Mouse (Mus musculus) cerebellum, postnatal 14 days (tissue): ENCODE results near the gene Rapgef6.
"Not testable (repeated sequence)": the region's sequence is repeated elsewhere in the genome, so short reads cannot be mapped to it uniquely, and the experiment has no call there.

Experiments
- DNase-seq, 2 experiments: peaks; one replicate each; pipeline ENCODE4 v3.0.0; 2021; ENCODE audit warnings: mixed read lengths in 2 of 2

Rapgef6 gene

DNA sequence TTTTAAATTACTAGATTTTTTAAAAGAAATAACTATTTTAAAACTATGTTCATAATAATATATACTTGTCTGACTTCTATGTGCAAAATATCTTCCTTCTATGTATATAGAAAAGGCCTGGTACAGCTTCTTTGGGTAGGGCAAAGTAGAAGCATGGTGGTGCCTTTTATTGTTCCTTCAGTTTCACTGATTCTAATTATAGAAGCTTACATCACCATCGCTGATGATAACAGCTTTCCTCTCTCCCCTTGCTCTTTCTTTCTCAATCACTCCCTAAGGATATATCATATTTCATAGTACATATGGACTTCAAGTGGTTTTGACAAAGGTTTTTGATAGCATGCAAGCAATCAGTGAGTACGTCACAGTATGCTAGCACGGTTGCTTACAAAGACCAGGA, 69.9 kb downstream of the Rapgef6 start:
- no peak for DNase-seq

DNA sequence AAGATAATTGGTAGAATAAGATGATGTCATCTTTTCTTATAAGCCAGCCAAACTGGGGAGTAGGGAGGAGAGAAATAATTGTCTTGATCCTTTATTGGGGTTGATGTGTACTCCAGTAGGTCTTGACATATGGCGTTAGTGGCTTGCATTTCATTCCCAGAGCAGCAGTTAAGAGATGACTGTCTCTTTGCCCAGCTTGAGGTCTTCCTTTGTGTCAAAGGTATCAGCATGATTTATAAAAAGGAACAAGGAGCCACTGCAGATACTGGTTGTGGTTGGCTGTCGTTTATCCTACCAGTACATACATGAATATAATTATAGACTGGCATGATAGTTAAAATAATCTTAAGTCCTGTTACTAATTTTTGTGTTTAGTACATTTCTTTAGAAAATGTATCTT, 71.4 kb downstream of the Rapgef6 start:
- DNase-seq, result peak in 1 of 2 experiments; percentile 31

DNA sequence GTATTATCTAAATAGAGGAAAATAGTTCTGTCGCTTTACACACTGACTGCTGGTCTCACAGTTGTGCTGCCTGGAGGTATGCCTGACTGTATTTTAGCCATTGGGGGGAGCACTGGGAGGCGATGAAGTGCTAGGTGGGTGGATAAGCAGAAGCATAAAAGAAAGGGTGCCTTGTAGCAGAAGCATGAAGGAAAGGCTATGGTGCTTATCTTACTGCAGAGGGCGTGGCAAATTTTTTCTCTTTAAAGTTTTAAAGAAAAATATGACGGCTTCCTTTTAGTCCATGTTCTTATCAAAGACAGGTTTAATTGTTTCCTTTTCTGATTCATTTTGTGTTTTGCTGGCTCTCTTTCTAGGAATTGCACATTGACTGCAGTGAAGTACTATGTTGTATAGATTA, 72.4 kb downstream of the Rapgef6 start:
- peak in 1 of 2 experiments; percentile 29 for DNase-seq

DNA sequence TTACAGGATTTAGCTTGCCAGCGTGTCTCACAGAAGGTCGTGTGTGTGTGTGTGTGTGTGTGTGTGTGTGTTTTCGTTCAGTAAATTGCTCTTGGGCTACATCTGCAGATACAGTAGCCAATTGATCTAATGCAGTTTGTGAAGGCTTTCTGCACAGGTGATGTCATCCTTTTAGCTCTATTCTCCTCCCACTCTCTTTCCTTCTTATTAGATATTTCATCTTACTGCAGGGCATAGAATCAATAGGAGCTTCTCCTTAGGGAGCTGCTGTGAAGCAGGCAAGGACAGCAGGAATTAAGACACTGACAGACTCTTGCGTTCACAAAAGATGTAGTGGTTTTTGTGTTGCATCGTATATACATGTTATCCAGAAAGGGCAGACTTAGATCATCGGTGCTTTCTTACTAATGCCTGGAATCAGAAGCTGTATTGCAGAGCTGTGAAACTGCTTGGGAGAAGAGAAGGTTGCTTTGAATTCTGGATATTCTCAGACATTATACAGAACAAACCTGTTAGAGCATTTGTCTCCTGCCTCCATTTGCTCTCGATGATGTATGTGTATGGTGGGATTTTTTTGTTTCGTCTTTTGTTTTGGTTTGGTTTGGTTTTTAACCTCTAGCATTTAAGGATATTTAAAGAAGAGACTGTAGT, 73.4 kb downstream of the Rapgef6 start:
- DNase-seq, result peak; percentile 13 to 21

DNA sequence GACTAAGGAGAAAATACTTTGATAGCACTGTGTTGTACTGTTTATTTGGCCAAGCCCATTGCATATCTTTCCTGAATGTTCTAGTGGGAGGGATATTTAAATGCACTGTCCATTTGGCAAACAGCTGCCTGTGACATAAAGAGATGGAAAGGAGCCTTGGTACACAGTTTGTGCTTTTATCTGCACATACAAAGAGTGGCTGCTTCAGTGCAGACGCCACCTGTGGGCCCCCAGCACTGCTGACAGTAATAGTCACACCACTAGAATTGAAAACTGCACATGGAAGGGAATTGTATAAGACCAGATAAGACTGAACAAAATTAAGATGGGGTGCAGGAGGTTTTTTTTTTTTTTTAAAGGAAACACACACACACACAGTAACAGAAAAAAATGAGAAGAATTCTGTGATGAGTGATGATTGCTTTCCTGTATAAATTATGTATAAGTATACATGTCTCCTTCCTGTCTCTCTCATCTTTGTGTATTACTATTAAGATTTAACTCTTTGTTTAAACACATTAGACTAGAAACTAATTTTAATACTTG, 75.3 kb downstream of the Rapgef6 start:
- DNase-seq, result no peak

DNA sequence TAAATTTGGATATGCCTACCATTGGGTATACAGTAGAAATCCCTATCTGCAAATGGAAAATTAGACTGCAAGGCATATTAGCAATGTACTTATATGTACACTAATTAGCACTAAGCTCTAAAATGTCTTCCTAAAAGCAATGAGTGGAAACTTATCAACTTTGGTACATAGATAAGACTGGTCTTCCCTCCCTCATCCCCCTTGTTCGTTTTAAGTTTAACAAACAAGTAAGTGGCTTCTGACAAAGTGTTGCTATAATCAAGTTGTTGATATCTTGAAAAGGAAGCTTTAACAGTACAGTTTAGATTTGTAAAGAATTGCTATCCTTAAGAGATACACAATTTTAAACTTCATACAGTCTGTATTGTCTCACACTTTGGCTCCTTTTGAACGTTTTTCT, 78.5 kb downstream of the Rapgef6 start:
- no peak for DNase-seq

DNA sequence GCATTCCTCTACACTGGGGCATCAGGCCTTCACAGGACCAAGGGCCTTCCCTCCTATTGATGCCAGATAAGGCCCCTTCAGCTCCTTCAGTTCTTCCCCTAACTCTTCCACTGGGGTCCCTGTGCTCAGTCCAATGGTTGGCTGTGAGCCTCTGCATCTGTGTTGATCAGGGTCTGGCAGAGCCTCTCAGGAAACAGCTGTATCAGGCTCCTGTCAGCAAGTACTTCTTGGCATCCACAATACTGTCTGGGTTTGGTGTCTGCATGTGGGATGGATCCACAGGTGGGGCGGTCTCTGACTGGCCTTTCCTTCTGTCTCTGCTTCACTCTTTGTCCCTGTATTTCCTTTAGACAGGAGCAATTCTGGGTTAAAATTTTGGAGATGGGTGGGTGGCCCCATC, 80.1 kb downstream of the Rapgef6 start:
- not testable (repeated sequence) for DNase-seq

DNA sequence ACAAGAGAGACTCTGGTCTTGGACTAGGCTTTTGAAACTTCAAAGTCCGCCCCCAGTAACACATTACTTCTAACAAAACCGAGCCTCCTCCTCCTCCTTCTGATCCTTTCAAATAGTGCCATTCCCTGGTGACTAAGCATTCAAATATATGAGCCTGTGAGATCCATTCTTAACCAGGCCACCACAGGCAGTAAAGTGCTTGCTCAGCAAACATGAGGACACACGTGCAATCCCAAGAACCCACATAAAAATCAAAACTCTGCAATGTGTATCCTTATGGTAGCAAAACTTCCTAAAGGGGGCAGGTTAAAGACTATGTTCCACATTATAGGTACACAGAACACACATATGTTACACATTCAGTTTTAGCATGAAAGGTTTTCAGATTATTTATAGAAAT, 81.8 kb downstream of the Rapgef6 start:
- DNase-seq, result no peak

DNA sequence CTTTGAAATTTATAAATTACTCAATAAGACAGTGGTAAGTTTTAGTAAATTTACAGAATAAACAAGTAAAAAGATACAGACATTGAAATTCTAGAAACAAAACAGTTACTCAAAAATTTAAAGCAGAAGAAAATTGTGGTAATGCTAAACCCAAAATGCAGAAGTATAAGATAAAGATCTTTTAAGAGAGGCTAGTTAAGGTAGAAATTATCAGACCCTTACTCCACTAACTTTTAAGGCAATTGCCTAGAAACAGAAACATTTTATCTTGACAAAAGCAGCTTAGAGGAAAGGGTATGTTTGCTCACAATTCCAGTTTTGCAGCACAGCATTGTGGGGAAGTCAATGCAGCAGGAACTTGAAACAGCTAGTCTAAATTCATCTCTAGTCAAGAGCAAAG, 91.0 kb downstream of the Rapgef6 start:
- no peak for DNase-seq

DNA sequence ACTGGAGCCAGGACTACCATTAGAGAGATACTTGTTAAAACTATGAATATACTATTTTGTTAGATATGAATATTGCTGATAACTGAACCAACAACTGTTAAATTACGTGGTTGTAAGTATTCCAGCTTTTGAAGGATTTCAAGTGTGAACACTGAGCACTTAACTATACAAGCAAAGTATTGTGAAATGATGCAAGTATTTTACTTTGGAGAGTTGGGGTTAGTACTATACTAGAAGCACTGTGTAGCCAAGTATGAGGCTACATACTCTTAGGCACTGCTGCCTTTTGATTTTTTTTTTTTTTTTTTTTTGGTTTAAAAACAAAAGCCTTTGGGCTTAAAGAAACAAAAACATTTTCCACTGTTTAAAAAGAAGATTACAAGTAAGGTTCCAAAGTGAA, 91.9 kb downstream of the Rapgef6 start:
- no peak for DNase-seq

DNA sequence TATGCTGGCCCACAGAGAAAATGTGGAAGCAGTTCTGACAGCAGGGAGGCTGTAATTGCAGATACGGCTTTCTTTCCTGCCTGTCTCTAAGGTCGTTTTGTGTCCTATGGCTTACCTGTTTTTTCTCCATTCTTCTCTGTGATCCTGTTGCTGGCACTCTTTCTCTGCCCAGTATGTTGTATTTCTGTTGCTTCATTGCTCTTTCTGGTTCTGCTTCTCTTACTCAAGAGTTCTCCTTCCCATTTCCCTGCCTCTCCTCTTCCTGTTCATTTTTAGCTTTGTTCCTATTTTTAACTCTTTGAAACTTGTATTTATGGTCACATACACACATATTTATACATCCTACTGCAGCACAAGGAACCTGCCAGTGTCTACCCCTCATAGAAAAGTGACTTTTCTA, 96.2 kb downstream of the Rapgef6 start:
- no peak for DNase-seq

DNA sequence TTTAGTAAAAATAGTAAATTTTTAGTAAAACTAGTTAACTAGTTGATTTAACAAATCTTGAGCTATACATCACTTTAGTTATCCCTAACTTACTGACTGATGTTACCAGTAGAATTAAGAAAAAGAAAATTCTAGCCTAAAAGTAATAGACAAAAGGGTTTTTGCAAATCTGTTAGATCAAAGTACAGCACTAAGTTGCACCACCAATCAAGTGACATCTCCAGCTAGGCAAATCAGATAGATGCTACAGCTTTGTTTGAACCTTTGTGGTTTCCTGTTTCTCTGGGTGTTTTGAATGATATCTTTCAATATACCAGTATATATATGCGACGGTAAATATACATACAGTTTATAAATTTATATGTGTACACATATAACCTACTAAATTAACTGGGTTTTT, 99.1 kb downstream of the Rapgef6 start:
- no peak for DNase-seq

DNA sequence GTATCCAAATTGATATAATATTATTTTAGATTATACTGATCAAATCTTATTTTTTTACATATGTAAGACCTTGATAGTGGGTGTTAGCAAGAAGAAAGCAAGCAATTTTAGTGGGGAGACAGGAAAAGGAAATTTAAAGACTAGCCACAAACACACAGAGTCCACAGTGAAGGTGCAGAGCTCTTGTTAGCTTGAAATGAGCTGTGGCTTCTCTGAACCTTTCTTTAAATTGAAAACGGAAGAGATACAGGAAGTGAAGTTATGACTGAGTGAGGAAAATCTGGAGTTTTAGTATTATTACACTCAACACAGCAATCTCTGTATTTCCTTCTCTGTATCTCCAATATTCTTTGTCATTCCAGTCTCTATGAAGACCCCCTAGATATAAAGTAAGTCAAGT, 104.3 kb downstream of the Rapgef6 start:
- no peak for DNase-seq

DNA sequence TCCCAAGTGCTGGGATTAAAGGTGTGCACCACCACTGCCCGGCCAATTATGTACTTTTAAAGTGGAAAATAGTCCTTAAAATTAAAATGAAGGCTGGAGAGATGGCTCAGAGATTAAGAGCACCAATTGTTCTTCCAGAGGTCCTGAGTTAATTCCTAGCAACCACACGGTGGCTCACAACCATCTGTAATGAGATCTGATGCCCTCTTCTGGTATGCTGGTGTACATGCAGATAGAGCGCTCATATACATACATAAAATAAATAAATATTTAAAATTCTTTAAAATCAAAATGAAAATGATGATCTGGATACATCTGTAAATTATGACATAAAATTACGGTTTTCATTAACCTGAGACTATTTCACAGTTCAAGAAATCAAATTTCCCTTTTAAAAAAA, 123.8 kb downstream of the Rapgef6 start:
- DNase-seq, result no peak

DNA sequence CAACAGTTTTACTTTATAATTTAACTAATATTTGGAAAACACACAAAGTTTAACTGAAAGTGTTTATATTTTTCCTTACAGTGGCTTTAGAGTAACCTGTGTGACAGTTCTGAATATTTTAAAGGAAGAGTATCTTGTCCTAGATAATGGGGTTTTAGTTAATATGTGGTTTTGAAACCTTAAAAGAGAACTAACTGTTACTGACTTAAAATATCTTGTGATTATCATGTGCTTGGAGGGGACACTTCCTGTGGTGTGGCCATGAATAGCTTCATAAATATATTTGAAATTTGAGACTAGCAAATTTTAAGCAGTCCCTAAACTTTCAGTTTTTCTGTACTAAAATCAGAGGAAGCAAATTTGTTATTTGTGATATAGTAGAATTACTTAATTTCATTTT, 125.9 kb downstream of the Rapgef6 start:
- DNase-seq, result no peak

DNA sequence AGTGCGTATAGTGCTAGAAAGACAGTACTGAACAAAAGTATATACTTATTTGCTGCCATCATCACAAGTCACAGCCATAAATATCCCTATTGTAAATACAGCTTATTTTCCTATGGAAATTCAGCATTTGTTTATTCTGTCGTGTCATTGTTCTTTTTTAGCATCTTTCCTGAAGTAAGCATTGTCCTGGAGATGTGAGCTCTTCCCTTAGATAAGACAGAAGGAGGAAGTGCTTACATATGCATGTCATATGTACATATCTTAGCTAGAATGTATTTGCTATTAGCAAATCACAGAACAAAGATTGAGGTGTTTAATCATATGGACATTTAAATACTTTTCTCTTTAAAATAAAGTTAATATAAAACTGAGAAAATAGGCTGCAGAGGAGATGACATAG, 132.8 kb downstream of the Rapgef6 start:
- DNase-seq, result no peak

DNA sequence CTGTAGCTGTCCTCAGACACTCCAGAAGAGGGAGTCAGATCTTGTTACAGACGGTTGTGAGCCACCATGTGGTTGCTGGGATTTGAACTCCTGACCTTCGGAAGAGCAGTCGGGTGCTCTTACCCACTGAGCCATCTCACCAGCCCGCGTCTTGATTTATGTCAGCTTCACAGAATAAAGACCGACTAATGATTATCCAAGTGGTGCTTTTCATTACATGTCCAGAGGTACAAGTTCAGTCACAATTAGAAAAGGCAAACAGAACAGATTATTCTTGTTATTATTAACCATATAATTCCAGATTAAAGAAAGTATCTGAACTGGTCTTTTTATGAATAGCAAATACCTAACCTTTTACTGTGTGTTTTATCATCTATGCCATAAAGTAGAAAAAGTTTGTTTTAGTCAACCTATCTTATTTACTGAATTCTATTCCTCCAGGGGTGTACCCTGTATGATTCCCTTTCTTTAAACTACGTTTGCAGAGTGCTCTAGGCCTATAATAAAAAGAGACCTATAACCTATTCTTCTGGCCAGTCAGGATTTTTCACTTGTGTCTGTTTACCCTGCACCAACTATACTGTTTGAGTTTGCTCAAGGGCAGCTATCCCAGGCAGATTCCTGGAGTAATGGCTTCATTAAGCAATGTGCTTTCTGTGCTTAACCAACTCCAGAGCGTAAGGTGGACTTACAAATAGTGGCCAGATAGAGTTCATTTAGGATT, 151.1 kb downstream of the Rapgef6 start:
- no peak for DNase-seq

DNA sequence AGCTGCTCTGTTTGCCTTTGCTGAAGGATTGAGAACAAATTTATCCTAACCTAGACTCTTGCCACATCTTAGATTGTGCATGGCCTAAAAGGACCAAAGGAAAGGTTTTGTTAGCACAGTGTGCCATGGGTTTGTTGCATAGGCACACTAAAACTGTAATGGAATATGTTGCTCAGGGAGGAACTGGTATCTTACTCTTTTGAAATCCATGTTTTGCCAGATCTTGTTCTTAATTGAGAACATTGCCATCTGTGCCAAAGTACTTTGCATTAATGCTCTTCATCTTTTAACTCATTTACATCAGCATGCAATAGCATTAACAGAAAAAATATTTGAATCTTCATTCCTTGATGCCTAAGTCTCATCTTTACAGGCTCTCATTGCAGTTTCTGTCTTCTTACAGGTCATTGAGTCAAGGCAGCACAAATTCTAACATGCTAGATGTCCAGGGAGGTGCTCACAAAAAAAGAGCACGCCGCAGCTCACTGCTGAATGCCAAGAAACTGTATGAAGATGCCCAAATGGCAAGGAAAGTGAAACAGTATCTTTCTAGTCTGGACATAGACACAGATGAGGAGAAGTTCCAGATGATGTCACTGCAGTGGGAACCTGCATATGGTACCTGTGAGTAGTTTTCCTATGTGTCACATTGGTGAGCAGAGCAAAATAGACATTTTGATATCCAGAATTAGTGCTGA, 153.3 kb downstream of the Rapgef6 start:
- DNase-seq, result no peak

DNA sequence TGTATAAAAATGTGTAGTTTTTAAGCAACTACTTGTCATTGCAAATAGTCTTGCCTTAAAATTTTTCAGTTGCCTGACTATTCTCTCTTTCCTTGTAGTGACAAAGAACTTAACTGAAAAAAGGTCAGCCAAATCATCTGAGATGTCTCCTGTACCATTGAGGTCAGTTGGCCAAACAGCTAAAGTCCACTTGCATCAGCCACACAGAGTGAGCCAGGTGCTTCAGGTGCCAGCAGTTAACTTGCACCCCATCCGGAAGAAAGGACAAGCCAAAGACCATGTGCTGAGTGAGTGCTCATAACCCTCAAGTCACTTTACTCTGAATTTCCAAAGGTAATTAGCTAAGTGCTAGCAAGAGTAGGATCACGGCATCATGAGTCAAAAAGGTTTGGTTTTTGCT, 156.5 kb downstream of the Rapgef6 start:
- no peak for DNase-seq

DNA sequence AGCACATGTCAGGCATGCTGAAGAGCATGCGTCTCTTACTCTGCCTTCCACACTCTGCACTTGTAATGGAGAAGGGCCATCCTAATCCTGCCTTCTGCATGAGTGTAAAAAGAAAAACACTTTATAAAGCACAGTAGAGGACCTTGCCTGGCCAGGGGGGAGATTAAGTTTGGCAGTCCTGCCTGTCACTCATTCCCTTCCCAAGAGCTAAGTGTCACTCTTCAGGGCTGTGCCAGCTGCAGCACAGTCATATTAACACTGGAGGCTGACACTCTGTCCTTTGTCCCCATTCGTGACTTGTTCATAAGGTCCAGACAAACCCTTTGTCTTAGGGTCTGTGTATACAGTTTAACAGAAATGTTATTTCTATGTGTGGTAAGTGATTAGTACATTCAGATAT, 162.2 kb downstream of the Rapgef6 start:
- no peak for DNase-seq

DNA sequence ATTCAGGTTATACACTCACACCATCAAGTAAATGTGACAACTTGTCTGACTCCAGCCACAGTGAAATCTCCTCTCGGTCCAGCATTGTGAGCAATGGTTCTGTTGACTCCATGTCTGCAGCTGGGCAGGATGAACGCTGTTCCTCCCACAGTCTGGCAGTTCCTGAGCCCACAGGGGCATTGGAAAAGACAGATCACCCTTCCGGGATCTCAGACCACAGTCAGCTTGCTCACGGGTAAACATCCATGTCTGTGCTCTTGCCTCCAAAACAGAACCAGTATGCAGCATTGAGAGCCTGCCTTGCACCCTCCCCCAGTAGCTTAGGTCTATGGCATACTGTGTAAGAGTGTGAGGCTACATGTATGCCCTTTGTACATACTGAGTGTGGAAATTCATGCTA, 167.5 kb downstream of the Rapgef6 start:
- no peak for DNase-seq

DNA sequence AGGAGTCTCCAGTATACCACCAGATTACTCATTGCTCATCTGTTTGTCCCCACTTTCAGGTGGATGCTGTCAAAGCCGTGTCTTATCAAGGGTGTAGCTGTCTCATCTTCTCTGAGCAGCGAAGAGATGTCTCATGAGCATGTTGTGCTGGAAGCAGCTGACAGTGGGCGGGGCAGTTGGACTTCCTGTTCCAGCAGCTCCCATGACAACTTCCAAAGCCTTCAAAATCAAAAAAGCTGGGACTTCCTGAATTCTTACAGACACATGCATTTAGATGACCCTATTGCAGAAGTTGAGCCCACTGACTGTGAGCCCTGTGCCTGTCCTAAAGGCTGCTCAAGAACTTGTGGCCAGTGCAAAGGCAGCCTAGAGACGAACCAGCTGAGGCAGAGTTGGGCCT, 168.5 kb downstream of the Rapgef6 start:
- DNase-seq, result no peak

DNA sequence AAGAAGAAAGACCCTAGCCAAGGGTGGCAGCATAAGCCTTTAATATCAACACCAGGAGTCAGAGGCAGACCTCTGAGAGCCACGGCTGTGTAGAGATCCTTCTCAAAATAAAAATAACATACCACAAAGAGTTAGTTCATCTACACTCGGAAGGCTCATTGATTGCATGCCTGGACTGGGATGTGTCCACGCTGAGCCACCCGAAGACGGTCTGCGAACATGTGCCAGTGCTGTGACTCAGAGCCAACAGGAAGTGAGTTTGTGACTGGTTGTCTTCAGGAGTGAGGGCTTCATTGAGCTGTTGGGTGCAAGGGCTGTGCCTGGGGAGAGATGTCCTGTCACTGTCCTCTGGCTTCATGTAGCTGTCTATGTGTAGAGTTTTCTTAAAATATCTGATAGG, 171.0 kb downstream of the Rapgef6 start:
- DNase-seq, result no peak

DNA sequence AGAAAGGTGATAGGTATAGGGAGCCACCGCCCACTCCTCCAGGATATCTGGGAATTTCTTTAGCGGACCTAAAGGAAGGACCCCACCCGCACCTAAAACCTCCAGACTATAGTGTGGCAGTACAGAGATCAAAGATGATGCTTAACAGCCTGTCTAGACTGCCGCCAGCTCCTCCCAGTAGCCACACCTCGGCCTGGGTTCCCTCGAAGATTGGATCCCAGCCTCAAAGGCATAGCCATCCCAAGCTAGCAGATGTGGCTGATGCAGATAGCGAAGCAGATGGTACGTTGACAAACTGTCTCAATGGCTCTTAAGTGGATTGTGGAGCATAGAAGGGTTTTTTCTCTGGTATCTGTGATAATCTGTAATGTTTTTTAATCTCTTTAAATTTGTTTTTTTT, 171.6 kb downstream of the Rapgef6 start:
- no peak for DNase-seq
